Mouse (Mus musculus) gonadal fat pad, adult 2 months (tissue): ENCODE results near the gene Frat1. TPM values are rescaled to one million over a fixed set of nuclear protein-coding genes. Genes with fewer than 3 reads are reported as not detected.
"Not testable (repeated sequence)": the region's sequence is repeated elsewhere in the genome, so short reads cannot be mapped to it uniquely, and the experiment has no call there.

Source experiments
- DNase-seq: peaks from one replicate; pipeline ENCODE4 v3.0.0-alpha.2; 2012; ENCODE audit warnings: low read depth
- polyA plus RNA-seq: library from polyadenylated mRNA; depleted of rRNA; stranded (reverse); fragments of >200 nt; gene quantifications from 2 replicates; pipeline ENCODE4 v1.2.3, GENCODE M21; 2012

Gene Frat1
- polyA plus RNA-seq, 1 experiment = 1.6 TPM

DNA sequence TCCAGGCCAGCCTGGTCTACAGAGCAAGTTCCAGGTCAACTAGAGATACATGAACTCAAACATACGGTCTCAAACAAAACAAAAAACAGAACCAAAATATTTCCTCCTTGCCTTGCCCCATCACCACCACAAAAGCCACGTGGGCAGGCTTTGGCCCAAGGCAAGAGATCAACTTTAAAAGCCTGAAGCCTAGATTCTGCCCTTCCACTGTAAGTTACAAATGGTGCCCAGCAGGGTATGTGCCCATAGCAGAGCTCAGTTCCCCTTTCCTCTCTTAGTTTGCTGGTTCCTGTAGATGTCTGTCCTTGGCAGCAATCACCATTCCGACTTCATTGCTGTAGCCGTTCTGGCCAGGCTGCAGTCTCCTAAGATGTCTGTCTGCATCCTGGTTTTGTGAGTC is 12.9 kb downstream of the Frat1 start:
- DNase-seq = no peak

DNA sequence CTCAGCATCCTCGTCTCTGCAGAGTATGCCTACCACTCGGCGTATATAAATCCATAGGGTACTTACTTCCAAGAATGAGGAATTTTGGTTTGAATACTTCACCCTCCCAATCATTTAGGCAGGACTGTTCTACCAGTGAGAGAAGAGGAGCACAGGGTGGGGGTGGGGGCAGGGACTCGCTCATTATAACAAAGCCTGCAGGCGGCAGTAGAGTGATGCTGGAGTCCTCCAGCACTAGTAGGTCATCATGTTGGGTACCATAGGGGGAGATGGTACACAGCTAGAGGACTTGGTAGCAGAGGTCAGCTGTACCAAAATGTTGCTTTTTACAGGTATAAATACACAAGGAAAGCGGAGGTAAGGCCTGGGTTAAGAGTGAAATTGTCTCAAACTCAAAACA is 14.6 kb downstream of the Frat1 start:
- DNase-seq = no peak

DNA sequence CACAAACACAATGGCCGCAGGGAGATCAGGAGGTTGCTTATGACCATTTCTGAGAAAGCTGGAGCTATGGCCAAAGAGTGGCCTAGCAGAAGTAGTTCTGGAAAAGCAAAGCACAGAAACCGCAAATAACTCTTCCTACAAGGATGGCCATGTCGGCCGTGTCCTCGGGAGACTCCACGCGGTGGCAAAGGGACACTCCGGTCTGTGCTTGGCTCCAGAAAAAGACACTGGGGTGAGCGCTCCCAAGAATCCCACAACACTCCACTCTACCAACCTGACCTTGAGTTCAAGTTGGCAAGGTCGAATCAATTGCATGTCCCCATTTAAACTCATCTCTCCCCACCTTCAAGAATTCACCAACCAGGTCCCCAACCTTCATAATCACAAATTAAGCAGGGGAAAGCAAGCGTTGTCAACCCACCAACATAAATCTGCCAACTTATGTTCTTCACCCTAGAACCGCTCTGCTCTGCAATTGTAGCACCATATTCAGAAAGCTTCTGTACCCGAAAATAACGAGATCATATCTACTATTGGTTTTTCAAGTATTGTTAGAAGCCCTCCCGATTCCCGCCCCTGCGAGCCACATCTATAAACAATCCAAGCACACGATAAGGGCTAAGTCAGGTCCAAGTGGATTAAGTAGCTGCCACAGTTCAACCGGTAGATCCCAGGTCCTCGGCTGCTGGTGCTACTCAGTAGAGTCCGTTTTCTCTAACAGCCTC is 16.8 kb downstream of the Frat1 start:
- DNase-seq = no peak

DNA sequence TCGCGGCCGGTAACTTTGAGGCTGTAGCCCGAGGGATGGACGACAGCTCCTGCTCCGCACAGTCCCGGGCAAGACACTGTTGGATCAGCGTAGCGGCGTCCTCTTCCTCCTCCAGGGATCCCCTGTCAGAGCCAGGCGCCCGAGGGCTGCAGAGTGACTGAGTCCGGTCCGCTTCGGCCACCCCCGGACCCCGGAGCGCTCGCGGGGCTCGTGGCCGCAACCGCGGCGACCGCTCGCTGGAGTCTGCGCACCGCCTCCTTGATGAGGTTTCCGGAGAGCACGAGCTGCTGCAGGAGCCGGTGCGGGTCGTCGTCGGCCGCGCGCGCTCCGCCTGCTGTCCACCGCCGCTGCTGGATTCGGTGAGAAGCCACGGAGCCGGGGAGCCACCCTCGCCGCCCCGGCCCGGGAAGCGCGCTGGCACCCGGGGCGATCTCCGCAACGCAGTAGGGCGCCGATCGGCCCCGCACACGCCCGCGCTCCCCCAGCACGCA is 17.4 kb downstream of the Frat1 start:
- no peak for DNase-seq

DNA sequence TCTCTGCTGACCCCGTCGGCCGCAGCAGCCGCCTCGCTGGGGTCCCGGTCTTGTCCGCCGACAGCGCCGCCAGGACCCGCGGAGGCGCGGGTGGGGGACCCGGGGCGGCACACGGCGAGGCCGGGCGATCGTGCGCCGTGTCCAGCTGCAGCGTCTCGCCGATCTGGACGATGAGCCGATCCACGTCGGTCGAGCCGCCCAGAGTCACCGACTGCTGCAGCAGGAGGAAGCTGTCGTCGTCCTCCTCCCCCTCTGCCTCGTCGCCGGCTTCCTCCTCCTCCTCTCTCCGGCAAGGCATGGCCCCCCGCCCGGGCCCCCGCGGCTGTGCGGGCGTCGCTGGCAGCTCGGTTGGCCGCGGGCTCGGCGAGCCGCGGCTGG is 17.8 kb downstream of the Frat1 start:
- not testable (repeated sequence) for DNase-seq

DNA sequence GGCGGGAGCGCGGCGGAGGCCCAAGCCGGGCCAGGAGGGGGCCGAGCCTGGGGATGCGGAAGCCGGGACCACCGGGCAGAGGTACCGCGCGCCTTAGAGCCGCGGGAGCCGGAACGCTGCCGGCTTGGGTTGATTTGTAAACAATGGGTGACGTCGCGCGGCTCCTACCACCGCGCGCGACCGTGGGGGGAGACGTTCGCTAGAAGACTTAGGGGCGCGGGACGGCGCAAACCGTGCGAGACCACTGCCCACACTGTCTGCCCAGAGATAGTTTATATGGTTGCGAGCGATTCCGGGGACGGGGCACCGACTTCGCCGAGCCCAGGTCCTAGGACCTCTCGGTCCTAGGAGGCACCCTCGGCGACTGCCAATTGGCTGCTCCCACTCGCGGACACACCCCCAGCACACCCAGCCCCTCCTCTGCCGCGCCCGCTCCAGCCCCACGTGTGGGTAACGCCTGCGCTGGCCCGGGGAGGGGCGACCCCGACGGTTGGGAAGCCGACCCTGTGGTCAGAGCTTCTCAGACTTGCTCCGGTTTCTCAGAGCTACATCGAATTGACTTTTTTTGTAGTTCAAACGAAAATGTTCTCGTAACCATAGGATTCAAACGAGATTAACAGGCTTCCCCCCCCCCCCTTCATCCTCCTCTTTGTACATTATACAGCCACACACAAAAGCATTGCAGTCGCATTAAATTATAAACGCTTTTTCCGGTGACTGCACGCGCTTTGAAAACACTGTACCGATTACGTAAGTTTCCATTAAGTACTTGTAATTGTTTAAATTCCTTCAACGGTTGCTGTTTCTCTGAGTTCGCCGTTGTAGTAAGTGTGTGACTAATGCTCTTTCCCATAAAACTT is 18.5 kb downstream of the Frat1 start, which contains the start of gene Frat2:
Gene Frat2, minus strand, starts transcription at position 141 of the 860 bp plus-strand sequence.
- no peak for DNase-seq

DNA sequence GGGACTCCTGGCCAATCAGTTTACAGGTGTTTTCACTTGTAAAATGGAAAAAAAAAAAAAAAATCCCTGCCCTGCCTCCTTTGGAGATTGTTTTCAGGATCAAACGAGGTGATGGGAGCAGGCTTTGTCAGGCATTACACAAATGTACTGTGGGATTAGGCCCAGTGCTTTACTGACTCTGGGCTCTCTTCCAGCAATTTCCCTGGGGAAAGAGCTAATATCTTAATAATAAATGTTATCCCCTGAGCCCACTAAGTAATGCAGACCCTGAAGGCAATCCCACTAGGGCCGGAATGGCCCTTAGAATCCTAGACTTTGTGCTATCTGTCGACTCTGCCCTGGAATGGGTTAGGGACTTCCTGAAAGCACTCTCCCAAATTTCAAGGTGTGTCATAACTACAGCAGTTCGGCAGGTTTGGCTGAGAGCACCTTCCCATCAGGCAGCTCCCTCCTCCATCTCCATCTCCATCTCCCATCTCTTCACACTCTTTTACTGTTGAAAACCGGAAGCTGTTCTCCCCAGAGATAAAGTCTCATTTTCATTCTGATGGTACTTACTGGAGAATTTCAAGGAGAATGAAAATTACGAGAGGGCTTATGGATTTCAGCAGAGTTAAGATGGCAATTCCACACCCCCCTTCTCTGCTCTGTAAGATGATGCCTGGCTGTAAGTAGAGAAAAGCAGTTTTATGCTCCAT is 20.4 kb downstream of the Frat1 start:
- no peak for DNase-seq

DNA sequence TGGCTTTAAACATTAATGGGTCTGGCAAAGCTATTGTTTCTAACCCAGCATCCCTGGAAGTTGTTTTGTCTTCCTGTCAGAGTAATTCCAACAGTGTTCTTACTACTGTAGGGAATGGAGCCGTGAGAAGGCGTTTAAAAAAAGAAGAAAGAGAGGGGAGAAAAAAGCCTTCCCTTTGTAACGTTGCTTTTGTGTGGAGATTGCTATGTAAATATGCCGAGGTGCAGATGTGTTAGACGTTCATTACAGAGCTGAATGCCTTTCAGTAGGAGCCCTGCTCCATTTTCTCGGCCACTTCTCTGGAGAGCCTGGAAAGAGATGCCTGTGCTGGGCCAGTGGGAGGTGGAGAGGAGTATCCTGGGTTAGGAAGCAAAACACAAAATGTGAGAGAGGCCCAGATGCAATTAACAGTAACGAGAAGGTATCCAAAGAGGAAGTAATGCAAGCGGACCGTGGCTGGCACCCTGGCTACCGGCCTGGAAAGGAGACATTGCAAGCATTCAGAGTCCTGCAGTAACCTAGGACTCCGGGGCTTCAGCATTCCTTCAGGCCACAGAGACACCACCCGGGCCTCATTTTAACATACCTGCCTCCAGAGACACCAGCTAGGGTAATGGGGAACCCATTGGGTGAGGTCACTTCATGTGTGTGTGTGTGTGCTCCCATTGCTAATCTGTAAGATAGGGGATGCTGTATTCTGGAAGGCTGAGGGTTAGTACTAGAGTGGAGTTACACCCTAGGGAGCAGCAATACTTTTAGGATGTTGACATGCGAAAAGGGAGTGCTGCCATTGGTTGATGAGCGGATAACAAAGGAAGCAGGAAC is 21.2 kb downstream of the Frat1 start:
- DNase-seq = no peak

DNA sequence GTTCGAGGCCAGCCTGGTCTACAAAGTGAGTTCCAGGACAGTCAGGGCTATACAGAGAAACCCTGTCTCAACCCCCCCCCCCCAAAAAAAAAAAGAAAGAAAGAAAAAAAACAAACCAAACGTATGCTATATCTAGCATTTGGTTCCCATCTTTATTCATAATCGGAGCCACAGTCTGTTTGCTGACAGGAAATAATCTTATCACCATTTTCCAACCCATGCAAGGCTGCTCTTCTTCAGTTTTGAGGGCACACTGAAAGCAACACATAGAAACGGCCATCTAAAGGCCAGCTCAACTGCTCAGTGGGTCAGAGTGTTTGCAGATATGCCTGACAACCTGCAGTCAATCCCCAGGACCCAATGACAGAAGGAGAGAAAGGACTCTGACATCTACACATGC is 22.7 kb downstream of the Frat1 start:
- DNase-seq = no peak

DNA sequence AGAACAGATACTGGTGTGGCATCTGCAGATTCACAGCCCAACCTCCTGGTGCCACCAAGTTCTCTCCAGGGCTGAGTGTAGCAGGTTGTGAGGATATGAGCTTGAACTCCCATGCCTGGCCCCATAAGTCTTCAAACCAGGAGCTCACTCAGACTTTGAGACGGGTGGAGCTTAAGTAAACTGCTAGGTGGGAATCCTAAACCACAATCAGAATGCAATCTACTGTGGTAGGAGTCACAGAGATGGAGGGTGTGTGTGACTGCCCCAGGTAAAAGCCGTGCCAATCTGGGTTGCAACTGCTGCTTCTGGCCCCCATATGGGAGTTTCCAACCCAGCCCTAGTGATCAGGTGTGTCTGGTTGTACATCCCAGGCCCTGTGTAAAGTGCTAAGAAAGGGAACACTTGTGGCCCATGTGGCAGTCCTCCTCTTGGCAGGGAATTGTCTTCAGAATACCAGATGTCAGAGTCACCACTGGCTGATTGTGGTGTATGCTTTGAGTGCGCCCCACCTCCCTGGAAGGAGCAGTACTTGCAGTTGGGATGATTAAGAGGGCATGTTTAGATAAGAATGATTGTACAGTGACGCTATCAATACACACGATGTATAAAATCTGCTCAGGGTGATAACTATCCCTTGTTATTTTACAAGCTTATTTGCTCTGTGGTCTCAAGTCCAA is 27.5 kb downstream of the Frat1 start:
- no peak for DNase-seq

DNA sequence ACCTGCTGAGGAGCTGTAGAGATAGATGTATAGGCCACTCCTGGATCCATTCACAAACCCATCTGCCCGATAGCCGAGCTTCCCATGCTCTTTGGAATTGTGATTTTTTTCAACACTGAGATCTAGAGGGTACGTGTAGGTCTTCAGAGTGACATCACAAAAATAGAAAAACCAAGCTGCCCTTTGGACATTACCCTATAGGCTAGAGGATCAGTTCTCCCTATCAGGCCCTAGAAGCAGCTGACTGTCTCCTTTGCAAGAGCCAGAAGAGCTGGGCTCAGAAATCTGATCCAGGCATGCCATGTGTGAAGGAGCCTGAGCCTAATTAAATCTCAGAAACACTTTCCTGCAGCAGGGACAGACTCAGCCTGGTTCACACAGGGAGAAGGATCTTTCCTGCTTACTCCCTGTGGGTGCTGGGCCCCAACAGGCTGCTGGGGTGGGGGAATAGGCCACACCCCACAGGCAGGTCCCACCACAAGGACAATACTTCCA is 28.1 kb downstream of the Frat1 start:
- DNase-seq = no peak

DNA sequence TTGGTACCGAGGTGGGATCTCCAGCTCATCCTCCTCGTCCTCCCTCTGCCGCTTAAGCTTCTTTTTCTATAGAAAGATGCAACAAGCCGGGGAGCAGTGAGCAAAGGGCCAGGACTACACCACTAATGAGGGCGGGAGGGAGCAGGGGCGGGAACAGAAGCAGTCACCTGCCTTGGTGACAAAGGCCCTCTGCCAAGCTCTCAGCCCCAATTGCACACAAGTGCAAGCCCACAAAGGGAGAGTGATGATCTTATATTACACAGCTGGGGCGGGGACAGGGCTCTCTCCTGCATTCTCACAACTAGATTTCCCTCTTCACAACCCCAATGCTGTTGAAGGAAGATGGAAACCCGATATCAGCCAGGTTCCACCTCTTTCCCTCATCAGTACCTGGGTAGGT is 36.9 kb downstream of the Frat1 start:
- DNase-seq = no peak

DNA sequence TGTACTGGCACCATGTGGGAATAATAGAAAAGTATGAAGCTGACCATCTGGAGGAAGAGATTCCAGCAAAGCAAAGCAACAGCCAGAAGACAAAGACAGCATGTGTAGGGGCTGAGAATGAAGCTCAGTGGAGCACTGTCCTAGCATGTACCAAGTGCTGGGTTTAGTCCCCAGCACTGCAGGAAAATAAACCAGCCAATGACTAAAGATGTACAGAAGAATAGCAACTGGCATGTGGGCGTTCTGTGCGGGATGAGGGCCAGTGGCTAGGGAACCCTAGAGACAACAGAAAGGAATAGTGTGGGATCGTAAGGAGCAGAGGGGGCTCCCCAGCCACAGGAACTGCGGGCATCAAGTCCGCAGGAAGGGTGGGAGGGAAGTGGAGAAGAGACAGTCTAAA is 39.5 kb downstream of the Frat1 start:
- DNase-seq = no peak

DNA sequence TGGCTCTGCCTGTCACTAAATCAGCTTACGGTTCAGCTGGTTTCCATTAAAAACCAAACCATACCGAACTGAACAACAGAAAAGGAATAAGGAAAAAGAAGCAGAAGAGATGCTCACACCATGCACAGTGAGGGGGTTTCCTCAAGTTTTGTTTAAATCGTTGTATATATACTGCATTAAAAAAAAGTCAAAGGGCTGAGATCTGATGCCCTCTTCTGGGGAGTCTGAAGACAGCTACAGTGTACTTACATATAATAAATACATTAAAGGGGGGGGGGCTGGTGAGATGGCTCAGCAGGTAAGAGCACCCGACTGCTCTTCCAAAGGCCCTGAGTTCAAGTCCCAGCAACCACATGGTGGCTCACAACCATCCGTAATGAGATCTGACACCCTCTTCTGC is 40.2 kb downstream of the Frat1 start:
- not testable (repeated sequence) for DNase-seq

DNA sequence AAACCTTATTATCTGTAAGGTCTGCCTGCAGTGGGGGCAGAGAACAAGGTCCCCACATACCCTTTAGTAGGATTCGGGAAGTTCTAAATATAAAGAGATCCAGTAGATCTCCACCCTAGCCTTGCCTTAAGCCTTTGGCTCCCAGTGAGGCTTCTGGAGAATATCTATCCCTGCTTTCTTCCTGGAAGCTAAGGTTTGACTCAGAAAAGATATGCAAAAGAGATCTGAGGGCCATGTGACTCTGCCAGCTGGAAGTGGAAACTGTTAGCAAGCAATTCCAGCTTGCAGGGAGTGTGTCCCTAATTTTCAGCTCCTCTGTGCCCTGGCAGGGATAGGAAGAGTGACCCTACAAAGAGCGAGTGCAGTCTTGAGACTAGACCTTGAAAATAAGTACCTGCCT is 42.5 kb downstream of the Frat1 start:
- DNase-seq = no peak

DNA sequence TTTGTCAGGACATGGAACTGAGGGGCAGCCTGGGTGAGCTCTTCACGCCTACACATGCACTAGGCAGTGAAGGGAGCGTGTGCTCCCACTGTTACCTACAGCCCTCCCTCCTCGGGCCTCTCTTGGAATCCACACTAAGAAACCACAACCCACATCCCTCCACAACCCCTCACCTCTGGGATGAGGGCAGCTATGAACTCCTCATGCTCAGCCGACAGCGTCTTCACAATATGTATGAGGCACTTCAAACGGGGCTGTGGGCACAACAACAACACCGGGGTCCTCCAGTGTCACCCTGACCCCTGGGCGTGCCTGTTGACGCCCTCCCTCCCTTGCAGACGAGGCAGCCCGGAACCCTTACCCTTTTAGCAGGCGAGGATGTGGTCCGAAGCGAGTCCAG is 44.6 kb downstream of the Frat1 start:
- no peak for DNase-seq

DNA sequence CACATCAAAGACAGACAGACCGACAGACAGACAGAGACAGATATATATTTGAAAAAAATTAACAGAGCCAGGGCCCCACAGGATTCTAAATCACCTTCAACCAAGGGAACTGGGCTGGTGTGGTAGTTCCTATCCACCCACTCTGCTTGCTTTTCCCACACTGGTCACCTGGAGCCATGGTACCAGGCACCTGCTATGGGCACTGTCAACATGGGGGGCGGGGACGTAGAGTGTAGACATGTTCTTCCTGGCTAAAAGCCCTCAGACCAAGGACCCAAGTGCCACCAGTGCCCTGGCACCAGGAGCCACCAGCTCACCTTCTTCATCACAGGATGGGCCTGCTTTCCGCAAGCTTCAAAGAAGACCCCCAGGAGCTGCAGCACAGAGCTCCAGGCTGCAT is 52.1 kb downstream of the Frat1 start:
- no peak for DNase-seq
